Mouse (Mus musculus) lung, postnatal 0 days (tissue): ENCODE results near the gene Gpr62.
A peak's percentile ranks its signal among the peaks of the same experiment; 100 is the strongest.

ENCODE experiments used
- CTCF ChIP-seq: IDR thresholded peaks from 2 replicates; pipeline ENCODE4 v1.5.1; 2016; ENCODE audit warnings: antibody characterized with exemption, mild to moderate bottlenecking
- EP300 ChIP-seq: IDR thresholded peaks from 2 replicates; pipeline ENCODE4 v1.6.1; 2016; ENCODE audit warnings: antibody characterized with exemption, mild to moderate bottlenecking, control low read depth

DNA sequence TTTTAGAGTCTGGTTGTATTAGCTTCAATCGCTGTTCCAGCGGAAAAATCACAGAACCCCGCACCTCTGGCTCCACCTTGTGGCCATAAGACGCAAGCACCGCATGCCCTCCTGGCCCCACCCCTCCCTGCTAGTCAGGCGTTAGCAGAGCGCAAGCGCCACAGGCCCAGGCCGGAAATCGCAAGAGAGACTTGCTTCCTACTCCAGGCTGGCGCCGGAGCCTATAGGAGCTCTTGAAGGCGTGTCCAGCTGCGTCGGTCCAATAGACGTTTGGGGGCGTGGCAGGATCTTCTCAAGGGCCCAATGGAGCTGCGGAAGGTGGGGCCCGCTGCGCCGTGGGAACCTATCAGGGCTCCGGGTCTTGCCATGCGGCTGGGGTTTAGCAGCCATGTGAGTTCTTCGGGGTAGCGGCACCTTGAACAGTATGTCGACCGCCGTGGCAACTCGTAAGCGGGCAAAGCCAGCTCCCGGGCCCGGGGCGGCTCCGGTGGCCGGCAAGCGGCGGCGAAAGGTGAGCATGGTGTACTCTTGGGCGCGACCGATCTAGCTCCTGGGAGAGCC lies 11.3 kb upstream of the Gpr62 start, which contains the start of gene Parp3:
- TF ChIP-seq CTCF (peak; percentile 98), EP300 (no peak)
